Mouse (Mus musculus): ENCODE results near the gene Hey2. TPM values are rescaled to one million over a fixed set of nuclear protein-coding genes. Genes with fewer than 3 reads are reported as not detected.

Gene Hey2
- polyA plus RNA-seq (2016; fragmentation: Nextera tagmentation; extraction: Ambion mirVana), result 6.7 and 8.1 TPM in 2 replicates

- ATAC-seq (ENCODE audit: low FRiP score), result peak; percentile 100
- under 1% methylated on average over 69 of the region's 70 CpGs for WGBS
- H3K27me3 ChIP-seq, result peaks cover 54% of the 10 kb centered on the region
Observed at GRCm38 (mm10) chr10:30842643-30843437, at the start of gene Hey2. Hey2 (minus strand) TSS chr10:30842801.

GRCm38 (mm10) chr10:30883085-30883760, 40.6 kb upstream of the Hey2 start:
- Histone ChIP-seq H3K4me1 (peaks cover 5% of the 10 kb centered on the region; the same call in 1 of the 2 replicates), H3K9ac (no peak overlapping the region), H3K4me3 (no peak overlapping the region), H3K36me3 (no peaks in the 10 kb centered on the region), H3K4me2 (replicated peaks) (no peak overlapping the region), H3K27ac (0 out of 2 replicates have a peak overlapping the region, but pooled peaks have one; percentile 17), H3K27me3 (no peaks in the 10 kb centered on the region), H3K9me3 (replicated peaks) (no peaks in the 10 kb centered on the region)
- ATAC-seq (ENCODE audit: low FRiP score), result no peak
- 33% methylated on average over 4 of the region's 4 CpGs for WGBS

More at GRCm38 (mm10) chr10:30842643-30843437, at the start of gene Hey2:
- H3K4me1 ChIP-seq, result peaks cover 23% of the 10 kb centered on the region
- peak within 1 kb of the TSS; percentile 85 for H3K4me2 ChIP-seq (replicated peaks)
- no peaks in the 10 kb centered on the region for H3K36me3 ChIP-seq
- H3K9ac ChIP-seq, result peak within 1 kb of the TSS; percentile 65
- H3K27ac ChIP-seq, result 0 out of 2 replicates have a peak within 1 kb of the TSS, but pooled peaks have one; percentile 1
- no peaks in the 10 kb centered on the region for H3K9me3 ChIP-seq (replicated peaks)
- peak within 1 kb of the TSS; percentile 62 for H3K4me3 ChIP-seq

GRCm38 (mm10) chr10:30881109-30881508, 38.5 kb upstream of the Hey2 start:
- H3K9me3 ChIP-seq (replicated peaks), result no peaks in the 10 kb centered on the region
- peaks cover 5% of the 10 kb centered on the region; the same call in 1 of the 2 replicates for H3K4me1 ChIP-seq
- no peak for ATAC-seq (ENCODE audit: low FRiP score)
- no peak overlapping the region for H3K27ac ChIP-seq
- no peak overlapping the region for H3K4me2 ChIP-seq (replicated peaks)
- no peaks in the 10 kb centered on the region for H3K36me3 ChIP-seq
- no peak overlapping the region for H3K4me3 ChIP-seq
- no peak overlapping the region for H3K9ac ChIP-seq
- WGBS, result 90% methylated on average over 10 of the region's 10 CpGs
- H3K27me3 ChIP-seq, result no peaks in the 10 kb centered on the region

GRCm38 (mm10) chr10:30845101-30845825, 2.7 kb upstream of the Hey2 start:
- Histone ChIP-seq H3K36me3 (no peaks in the 10 kb centered on the region), H3K27me3 (peaks cover 54% of the 10 kb centered on the region), H3K4me3 (no peak overlapping the region), H3K4me1 (peaks cover 23% of the 10 kb centered on the region), H3K9me3 (replicated peaks) (no peaks in the 10 kb centered on the region), H3K4me2 (replicated peaks) (no peak overlapping the region), H3K9ac (no peak overlapping the region), H3K27ac (no peak overlapping the region)
- 13% methylated on average over 13 of the region's 13 CpGs for WGBS
- ATAC-seq (ENCODE audit: low FRiP score), result no peak

GRCm38 (mm10) chr10:30844191-30845010, 1.8 kb upstream of the Hey2 start:
- Histone ChIP-seq H3K36me3 (no peaks in the 10 kb centered on the region), H3K4me2 (replicated peaks) (peak overlapping the region; percentile 85), H3K9ac (peak overlapping the region; percentile 23; the same call in 1 of the 2 replicates), H3K9me3 (replicated peaks) (no peaks in the 10 kb centered on the region), H3K4me3 (peak overlapping the region; percentile 62), H3K4me1 (peaks cover 23% of the 10 kb centered on the region), H3K27me3 (peaks cover 54% of the 10 kb centered on the region), H3K27ac (0 out of 2 replicates have a peak overlapping the region, but pooled peaks have one; percentile 1)
- ATAC-seq (ENCODE audit: low FRiP score), result 0 out of 2 replicates have a peak, but pooled peaks have one; percentile 4
- WGBS, result 1% methylated on average over 30 of the region's 30 CpGs

- WGBS, result under 1% methylated on average over 21 of the region's 21 CpGs
- Histone ChIP-seq H3K9me3 (replicated peaks) (no peaks in the 10 kb centered on the region), H3K27ac (0 out of 2 replicates have a peak overlapping the region, but pooled peaks have one; percentile 1), H3K9ac (no peak overlapping the region), H3K4me2 (replicated peaks) (peak overlapping the region; percentile 85), H3K36me3 (no peaks in the 10 kb centered on the region), H3K4me1 (peaks cover 23% of the 10 kb centered on the region), H3K4me3 (peak overlapping the region; percentile 62), H3K27me3 (peaks cover 54% of the 10 kb centered on the region)
- ATAC-seq (ENCODE audit: low FRiP score), result peak; percentile 18; the same call in 1 of the 2 replicates
Observed at GRCm38 (mm10) chr10:30843438-30844190, 1.0 kb upstream of the Hey2 start.

- Histone ChIP-seq H3K4me1 (peaks cover 23% of the 10 kb centered on the region), H3K27me3 (peaks cover 54% of the 10 kb centered on the region), H3K4me3 (peak overlapping the region; percentile 62), H3K9me3 (replicated peaks) (no peaks in the 10 kb centered on the region), H3K4me2 (replicated peaks) (peak overlapping the region; percentile 85), H3K27ac (no peak overlapping the region), H3K36me3 (no peaks in the 10 kb centered on the region), H3K9ac (peak overlapping the region; percentile 65)
- ATAC-seq (ENCODE audit: low FRiP score), result peak; percentile 76
- under 1% methylated on average over 29 of the region's 29 CpGs for WGBS
Observed at GRCm38 (mm10) chr10:30842228-30842627, 373 bp downstream of the Hey2 start.

- Histone ChIP-seq H3K9me3 (replicated peaks) (no peaks in the 10 kb centered on the region), H3K9ac (no peak overlapping the region), H3K27ac (no peak overlapping the region), H3K4me3 (no peak overlapping the region), H3K4me1 (peaks cover 23% of the 10 kb centered on the region), H3K36me3 (no peaks in the 10 kb centered on the region), H3K4me2 (replicated peaks) (0 out of 2 replicates have a peak overlapping the region, but pooled peaks have one; percentile 2), H3K27me3 (peaks cover 41% of the 10 kb centered on the region)
- ATAC-seq (ENCODE audit: low FRiP score), result no peak
- 75% methylated on average over 5 of the region's 5 CpGs for WGBS
Observed at GRCm38 (mm10) chr10:30840824-30841223, 1.8 kb downstream of the Hey2 start.

- Histone ChIP-seq H3K27me3 (peaks cover 18% of the 10 kb centered on the region; the same call in 1 of the 2 replicates), H3K9ac (no peak overlapping the region), H3K4me1 (peaks cover 8% of the 10 kb centered on the region; the same call in 1 of the 2 replicates), H3K36me3 (peaks cover 6% of the 10 kb centered on the region; the same call in 1 of the 2 replicates), H3K4me2 (replicated peaks) (no peak overlapping the region), H3K27ac (no peak overlapping the region), H3K9me3 (replicated peaks) (no peaks in the 10 kb centered on the region), H3K4me3 (no peak overlapping the region)
- WGBS, result 0% methylated on average over 1 of the region's 1 CpGs
- ATAC-seq (ENCODE audit: low FRiP score), result no peak
Observed at GRCm38 (mm10) chr10:30838188-30838587, 4.4 kb downstream of the Hey2 start.

GRCm38 (mm10) chr10:30825049-30825448, 17.6 kb downstream of the Hey2 start:
- no peak overlapping the region for H3K27ac ChIP-seq
- H3K9me3 ChIP-seq (replicated peaks), result no peaks in the 10 kb centered on the region
- no peak for ATAC-seq (ENCODE audit: low FRiP score)
- WGBS, result 17% methylated on average over 1 of the region's 1 CpGs
- H3K4me3 ChIP-seq, result no peak overlapping the region
- no peaks in the 10 kb centered on the region for H3K4me1 ChIP-seq
- H3K4me2 ChIP-seq (replicated peaks), result no peak overlapping the region
- H3K36me3 ChIP-seq, result no peaks in the 10 kb centered on the region
- no peaks in the 10 kb centered on the region for H3K27me3 ChIP-seq
- no peak overlapping the region for H3K9ac ChIP-seq

- no peaks in the 10 kb centered on the region for H3K9me3 ChIP-seq (replicated peaks)
- peak overlapping the region; percentile 37 for H3K4me3 ChIP-seq
- peak; percentile 96 for ATAC-seq (ENCODE audit: low FRiP score)
- 9% methylated on average over 11 of the region's 11 CpGs for WGBS
- no peak overlapping the region for H3K27ac ChIP-seq
- peak overlapping the region; percentile 45 for H3K4me2 ChIP-seq (replicated peaks)
- no peaks in the 10 kb centered on the region for H3K36me3 ChIP-seq
- H3K27me3 ChIP-seq, result no peaks in the 10 kb centered on the region
- H3K4me1 ChIP-seq, result no peaks in the 10 kb centered on the region
- H3K9ac ChIP-seq, result no peak overlapping the region
Observed at GRCm38 (mm10) chr10:30810967-30811293, 31.7 kb downstream of the Hey2 start.

Data from hindbrain, embryonic 12.5 days (tissue).